Mouse (Mus musculus): Measurements from ENCODE around the gene Nploc4.

DNA sequence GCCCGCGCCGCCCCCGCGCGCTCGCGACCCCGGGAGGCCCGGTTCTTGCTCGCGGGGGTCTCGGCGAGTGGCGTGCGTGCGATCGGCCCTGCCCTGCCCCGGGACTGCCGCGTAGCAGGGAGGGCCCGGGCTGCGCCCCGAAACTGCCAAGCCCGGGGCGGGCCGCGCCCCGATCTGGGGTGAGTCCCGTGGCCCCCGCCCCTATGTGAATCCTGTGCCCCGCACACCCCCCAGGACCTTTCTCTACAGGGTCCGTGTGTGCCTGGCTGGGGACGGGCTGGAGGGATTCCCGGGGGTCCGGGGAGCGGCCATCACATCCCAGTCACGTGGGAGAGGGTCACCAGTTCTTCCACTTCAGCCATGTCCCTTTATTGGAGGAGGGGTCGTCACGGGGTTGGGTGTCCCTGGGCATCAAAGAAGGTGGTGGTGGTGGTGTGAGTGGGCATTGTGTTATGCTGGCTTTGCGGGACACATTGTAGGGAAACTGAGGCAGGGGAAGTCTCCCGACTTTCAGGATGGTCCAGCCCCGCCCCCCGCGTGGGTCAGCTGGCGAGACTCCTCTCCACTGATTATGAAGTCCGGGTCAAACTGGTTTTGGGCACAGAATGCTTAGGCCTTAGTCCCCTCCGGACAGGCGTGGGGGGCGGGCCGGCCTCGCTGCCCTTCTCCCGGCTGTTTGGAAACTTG is 88.7 kb downstream of the Nploc4 start:
- no peak for TF ChIP-seq CTCF (conservative IDR thresholded peaks at IDR 0.05; ENCODE audit: low read length)
- TF ChIP-seq POU5F1 (IDR thresholded peaks at IDR 0.05; ENCODE audit: borderline replicate concordance, low read length), result no peak

All from E14TG2a.4 (cell line).